Mouse (Mus musculus) retina, postnatal 1 day (tissue): Measurements from ENCODE around the gene Vmn1r126.
"Not testable (repeated sequence)": the region's sequence is repeated elsewhere in the genome, so short reads cannot be mapped to it uniquely, and the experiment has no call there.

Experiments used
- DNase-seq: peaks from one replicate; pipeline ENCODE4 v3.0.0-alpha.2; 2012

Vmn1r126 gene

DNA sequence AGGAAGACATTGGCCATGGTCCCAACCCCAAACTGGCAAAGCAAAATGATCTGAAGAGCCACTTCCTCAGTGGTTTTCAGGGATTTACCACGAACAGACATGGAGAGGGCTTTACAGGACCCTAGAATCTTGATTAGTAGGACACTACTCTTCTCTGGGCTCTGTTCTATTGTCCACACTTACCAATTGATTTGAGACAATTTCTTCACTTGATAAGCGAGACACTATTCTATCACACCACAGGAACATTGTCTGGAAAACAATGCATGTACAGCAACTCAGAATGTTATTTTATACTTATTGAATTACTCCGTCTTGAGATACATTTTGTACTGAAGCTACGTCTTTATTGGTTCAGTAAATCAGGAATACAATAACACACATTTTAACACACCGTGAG lies at the start of gene Vmn1r126:
Gene Vmn1r126, minus strand, starts transcription at position 101 of the 400 bp plus-strand sequence.
- DNase-seq, result not testable (repeated sequence)

DNA sequence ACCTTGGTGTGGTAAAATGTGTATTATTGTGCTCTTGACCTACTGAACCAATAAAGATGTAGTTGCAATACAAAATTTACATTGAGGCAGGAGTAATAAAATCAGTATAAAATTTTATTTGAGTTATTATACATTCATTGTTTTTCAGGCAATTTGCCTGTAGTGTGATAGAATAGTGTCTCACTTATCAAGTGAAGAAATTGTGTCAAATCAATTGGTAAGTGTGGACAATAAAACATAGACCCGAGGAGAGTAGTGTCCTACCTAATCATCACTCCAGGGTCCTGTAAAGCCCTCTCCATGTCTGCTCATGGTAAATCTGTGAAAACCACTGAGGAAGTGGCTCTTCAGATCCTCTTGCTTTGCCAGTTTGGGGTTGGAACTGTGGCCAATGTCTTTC lies 47.8 kb upstream of the Vmn1r126 start, which contains the start of gene Vmn1r128:
Gene Vmn1r128, plus strand, starts transcription at position 301 of the 400 bp plus-strand sequence.
- not testable (repeated sequence) for DNase-seq

DNA sequence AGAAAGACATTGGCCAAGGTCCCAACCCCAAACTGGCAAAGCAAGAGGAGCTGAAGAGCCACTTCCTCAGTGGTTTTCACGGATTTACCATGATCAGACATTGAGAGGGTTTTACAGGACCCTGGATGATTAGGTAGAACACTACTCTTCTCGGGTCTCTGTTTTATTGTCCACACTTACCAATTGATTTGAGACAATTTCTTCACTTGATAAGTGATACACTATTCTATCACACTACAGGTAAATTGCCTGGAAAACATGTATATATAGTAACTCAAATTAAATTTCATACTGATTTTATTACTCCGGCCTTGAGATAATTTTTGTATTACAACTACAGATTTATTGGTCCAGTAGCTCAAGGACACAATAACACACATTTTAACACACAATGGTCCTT lies 18.5 kb upstream of the Vmn1r126 start, which contains the start of gene Vmn1r127:
Gene Vmn1r127, minus strand, starts transcription at position 101 of the 400 bp plus-strand sequence.
- not testable (repeated sequence) for DNase-seq

- DNase-seq, result not testable (repeated sequence)
Measured at GRCm38 (mm10) chr7:21271879-21272278, 29.4 kb downstream of the Vmn1r126 start, which contains the start of gene Vmn1r125. Vmn1r125 (plus strand) TSS chr7:21272179.

- DNase-seq, result not testable (repeated sequence)
Measured at GRCm38 (mm10) chr7:21260517-21260916, 40.8 kb downstream of the Vmn1r126 start, which contains the start of gene Vmn1r124. Vmn1r124 (minus strand) TSS chr7:21260617.
